Mouse (Mus musculus) intestine, embryonic 15.5 days (tissue): ENCODE measurements around the gene Syt7. TPM values are rescaled to one million over a fixed set of nuclear protein-coding genes. Genes with fewer than 3 reads are reported as not detected.

Experiments used
- ATAC-seq: fragments of 200-750 bp; cut with Nextera tagmentation; 2 replicates; pipeline ENCODE4 v1.8.0; 2017; ENCODE audit warnings: moderate TSS enrichment, moderate library complexity
- H3K27ac ChIP-seq: fragments of 300-500 bp; sonication (generic); 2 replicates; pipeline ENCODE4 v1.5.1; 2015; ENCODE audit warnings: mild to moderate bottlenecking, inconsistent platforms
- H3K27me3 ChIP-seq: fragments of 300-500 bp; sonication (generic); replicated peaks from 2 replicates; pipeline ENCODE4 v1.6.1; 2015; ENCODE audit warnings: inconsistent platforms
- H3K36me3 ChIP-seq: fragments of 300-500 bp; sonication (generic); 2 replicates; pipeline ENCODE4 v1.6.1; 2015; ENCODE audit warnings: inconsistent platforms
- H3K4me1 ChIP-seq: fragments of 300-500 bp; sonication (generic); replicated peaks from 2 replicates; pipeline ENCODE4 v1.6.1; 2015; ENCODE audit warnings: inconsistent platforms
- H3K4me2 ChIP-seq: fragments of 300-500 bp; sonication (generic); replicated peaks from 2 replicates; pipeline ENCODE4 v1.6.1; 2015; ENCODE audit warnings: mild to moderate bottlenecking, inconsistent platforms
- H3K4me3 ChIP-seq: fragments of 300-500 bp; sonication (generic); replicated peaks from 2 replicates; pipeline ENCODE4 v1.5.1; 2015; ENCODE audit warnings: inconsistent platforms
- H3K9ac ChIP-seq: fragments of 300-500 bp; sonication (generic); 2 replicates; pipeline ENCODE4 v1.6.1; 2015; ENCODE audit warnings: inconsistent platforms
- H3K9me3 ChIP-seq: fragments of 300-500 bp; sonication (generic); 2 replicates; pipeline ENCODE4 v1.6.1; 2016; ENCODE audit warnings: inconsistent platforms
- WGBS: fragments of 180-500 bp; shearing (Covaris S2); methylation state at CpG from one replicate; pipeline ENCODE4 v1.1.7; 2015; 5-methylcytosine and 5-hydroxymethylcytosine counted together
- polyA plus RNA-seq: library from polyadenylated mRNA; unstranded; fragments of >200 nt; fragmentation: Nextera tagmentation; extraction: Ambion mirVana; gene quantifications from 2 replicates; pipeline ENCODE4 v1.2.1, GENCODE M21; 2015

The Syt7 gene
- polyA plus RNA-seq, 1 experiment from 2014 or later: 1.7 TPM

DNA sequence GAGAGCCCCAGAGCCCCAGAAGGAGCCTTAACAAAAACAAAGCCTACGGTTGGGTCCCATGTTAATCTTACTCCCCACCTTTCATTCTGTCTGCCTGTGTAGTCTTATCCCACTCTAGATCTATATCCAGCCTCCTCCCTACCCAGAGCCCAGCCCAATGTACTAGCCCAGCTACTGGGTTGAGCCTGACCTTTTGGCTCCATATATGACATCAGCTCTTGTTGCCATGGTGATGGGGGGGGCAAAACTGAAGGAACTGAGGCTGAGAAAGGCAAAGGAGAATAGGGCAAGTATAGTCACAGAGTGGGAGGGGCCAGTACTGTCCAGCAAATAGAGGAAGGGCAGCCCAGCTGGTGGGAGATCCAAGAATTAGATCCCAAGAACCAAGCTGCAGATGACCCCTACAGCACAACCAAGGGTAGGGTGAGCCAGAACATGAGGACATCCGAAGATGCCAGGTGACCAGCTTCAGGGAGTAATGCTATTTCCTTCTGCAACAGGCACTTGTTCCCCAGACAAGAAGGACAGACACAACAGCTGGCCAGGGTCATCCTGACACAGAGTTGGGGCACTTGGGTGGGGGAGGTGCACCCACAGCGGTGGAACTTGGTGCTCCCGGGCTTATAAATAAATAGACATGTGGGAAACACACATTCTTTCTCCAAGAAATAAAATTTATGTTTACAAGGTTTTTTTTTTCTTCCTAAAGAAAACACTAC, 66.0 kb downstream of the Syt7 start:
- no peaks in the 10 kb centered on the region for H3K36me3 ChIP-seq
- no peak overlapping the region for H3K4me2 ChIP-seq
- H3K27ac ChIP-seq: no peak overlapping the region
- H3K4me3 ChIP-seq: no peak overlapping the region
- no peak overlapping the region for H3K9ac ChIP-seq
- H3K9me3 ChIP-seq: no peaks in the 10 kb centered on the region
- 52% methylated on average over 4 of the region's 4 CpGs for WGBS
- H3K27me3 ChIP-seq: peaks cover 68% of the 10 kb centered on the region
- no peak for ATAC-seq
- H3K4me1 ChIP-seq: peaks cover 20% of the 10 kb centered on the region

DNA sequence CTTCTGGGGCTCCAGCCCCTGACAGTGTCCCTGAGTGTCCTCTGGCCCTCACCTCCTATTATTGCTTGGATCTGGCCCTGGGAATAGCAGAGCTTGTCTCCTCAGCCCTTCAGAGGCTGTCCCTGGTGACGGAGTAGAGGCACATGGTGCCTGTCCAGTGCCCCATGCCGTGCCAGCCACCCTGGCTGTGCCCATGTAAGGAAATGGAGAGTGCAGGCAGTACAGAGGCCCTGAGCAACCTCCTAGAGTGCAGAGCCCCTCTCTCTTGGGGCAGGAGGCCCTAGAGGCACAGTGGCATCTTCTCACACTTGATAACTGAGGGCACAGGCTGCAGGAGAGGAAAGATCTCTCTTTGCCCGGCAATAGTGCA, 66.5 kb downstream of the Syt7 start:
- no peak overlapping the region for H3K4me3 ChIP-seq

DNA sequence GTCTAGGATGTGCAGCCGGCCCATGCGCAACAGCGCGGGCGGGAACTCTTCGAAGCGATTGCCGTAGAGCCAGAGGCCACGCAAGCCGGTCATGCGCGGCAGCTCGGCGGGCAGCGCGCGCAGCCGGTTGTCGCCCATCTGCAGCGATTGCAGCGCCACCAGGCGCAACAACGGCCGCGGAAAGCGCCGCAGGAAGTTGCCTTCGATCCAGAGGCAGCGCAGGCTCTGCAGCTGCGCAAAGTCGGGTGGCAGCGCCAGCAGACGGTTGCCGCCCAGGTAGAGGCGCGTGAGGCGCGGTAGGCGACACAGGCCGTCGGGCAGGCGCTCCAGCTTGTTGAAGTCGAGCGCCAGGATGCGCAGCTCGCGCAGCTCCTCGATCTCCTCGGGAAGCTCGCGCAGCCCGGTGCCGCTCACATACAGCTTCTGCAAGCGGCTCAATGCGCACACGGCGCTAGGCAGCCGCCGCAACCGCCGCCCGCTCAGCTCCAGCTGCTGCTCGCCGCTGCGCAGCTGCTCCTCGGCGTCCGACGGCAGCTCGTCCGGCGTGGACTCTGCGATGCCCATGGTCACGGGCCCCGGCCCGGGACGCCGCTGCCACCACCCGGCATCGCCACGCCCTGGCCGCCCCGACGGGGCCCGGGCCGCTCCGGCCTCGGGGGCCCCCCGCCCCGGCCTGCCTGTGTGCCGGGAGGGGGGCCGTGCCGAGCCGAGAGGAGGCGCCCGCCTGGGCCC, 68.0 kb downstream of the Syt7 start, which contains the start of gene Lrrc10b:
Gene Lrrc10b (minus strand): TSS at position 722 of the 732 bp plus-strand sequence.
- Histone ChIP-seq H3K4me2 (peak within 1 kb of the TSS; percentile 96), H3K9ac (peak within 1 kb of the TSS; percentile 41), H3K9me3 (no peaks in the 10 kb centered on the region), H3K27ac (no peak within 1 kb of the TSS), H3K36me3 (no peaks in the 10 kb centered on the region), H3K27me3 (peaks cover 85% of the 10 kb centered on the region), H3K4me1 (peaks cover 20% of the 10 kb centered on the region), H3K4me3 (peak within 1 kb of the TSS; percentile 56)
- WGBS: under 1% methylated on average over 88 of the region's 96 CpGs
- ATAC-seq: peak; percentile 73

More for the DNA sequence above, 66.5 kb downstream of the Syt7 start:
- ATAC-seq: no peak
- H3K27ac ChIP-seq: no peak overlapping the region
- no peak overlapping the region for H3K4me2 ChIP-seq
- no peaks in the 10 kb centered on the region for H3K36me3 ChIP-seq
- no peak overlapping the region for H3K9ac ChIP-seq
- 69% methylated on average over 3 of the region's 3 CpGs for WGBS
- peaks cover 72% of the 10 kb centered on the region for H3K27me3 ChIP-seq
- peaks cover 20% of the 10 kb centered on the region for H3K4me1 ChIP-seq
- no peaks in the 10 kb centered on the region for H3K9me3 ChIP-seq

DNA sequence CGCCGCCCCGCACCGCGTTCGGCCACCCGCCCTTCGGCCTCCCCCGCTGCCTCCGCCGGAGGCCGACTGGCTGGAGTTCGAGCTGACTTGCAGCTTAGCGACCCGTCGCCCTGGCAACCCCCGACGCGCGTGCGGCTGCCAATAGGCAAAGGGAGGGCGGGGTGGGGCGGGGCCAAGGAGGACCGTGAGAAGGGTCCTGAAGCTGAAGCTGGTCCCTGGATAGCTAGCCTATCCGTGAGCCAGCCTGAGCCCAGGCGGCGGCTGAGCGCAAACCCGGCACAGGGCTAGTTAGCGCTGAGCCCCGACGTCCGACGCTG, 68.6 kb downstream of the Syt7 start:
- H3K4me2 ChIP-seq: peak overlapping the region; percentile 96
- peak overlapping the region; percentile 41 for H3K9ac ChIP-seq
- peak; percentile 86 for ATAC-seq
- WGBS: under 1% methylated on average over 25 of the region's 34 CpGs
- no peaks in the 10 kb centered on the region for H3K9me3 ChIP-seq
- H3K4me1 ChIP-seq: peaks cover 20% of the 10 kb centered on the region
- H3K4me3 ChIP-seq: peak overlapping the region; percentile 56
- no peaks in the 10 kb centered on the region for H3K36me3 ChIP-seq
- H3K27me3 ChIP-seq: peaks cover 86% of the 10 kb centered on the region
- no peak overlapping the region for H3K27ac ChIP-seq

DNA sequence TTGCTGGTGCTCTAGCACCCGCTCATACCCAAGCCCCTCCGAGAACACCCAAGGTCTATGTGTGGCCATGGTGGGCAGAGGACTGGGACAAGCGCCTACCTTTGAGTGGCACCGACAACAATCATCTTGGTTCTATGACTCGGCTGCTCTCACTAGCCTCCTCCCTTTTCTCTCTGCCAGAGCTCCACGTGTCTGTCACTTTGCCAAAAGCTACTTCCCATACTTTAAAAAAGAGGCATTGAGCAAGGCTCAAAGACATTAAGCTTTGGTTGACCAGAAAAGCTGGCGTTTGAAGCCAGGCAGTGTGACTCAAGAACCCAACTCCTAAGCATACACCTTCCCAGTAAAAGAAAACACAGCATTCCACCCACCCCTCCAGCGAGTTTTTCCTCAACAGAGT, 69.2 kb downstream of the Syt7 start:
- Histone ChIP-seq H3K27ac (no peak overlapping the region), H3K4me2 (peak overlapping the region; percentile 96), H3K9me3 (no peaks in the 10 kb centered on the region), H3K9ac (no peak overlapping the region), H3K36me3 (no peaks in the 10 kb centered on the region), H3K27me3 (peaks cover 82% of the 10 kb centered on the region), H3K4me3 (peak overlapping the region; percentile 56), H3K4me1 (peaks cover 20% of the 10 kb centered on the region)
- no peak for ATAC-seq
- WGBS: 19% methylated on average over 8 of the region's 8 CpGs

DNA sequence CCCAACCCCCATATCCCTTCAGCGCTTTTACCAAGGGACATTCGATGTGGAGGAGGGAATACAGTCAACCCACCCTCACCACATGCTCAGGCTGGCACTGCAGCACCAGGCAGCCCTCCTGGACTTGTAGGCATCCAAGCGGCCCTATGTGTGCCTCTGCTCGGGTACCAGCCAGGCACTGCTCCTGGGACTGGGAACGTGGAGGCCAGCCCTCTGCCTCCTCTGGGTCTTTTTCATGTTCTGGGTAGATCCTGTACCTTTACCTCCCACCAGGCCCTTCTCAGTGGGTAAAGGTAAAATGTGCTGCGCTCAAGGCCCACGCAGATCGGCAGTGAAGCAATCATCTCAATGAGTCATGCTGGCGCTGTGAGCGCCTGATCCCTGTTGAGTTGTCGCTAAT, 71.0 kb downstream of the Syt7 start:
- H3K27me3 ChIP-seq: peaks cover 69% of the 10 kb centered on the region
- no peak for ATAC-seq
- 59% methylated on average over 11 of the region's 11 CpGs for WGBS

DNA sequence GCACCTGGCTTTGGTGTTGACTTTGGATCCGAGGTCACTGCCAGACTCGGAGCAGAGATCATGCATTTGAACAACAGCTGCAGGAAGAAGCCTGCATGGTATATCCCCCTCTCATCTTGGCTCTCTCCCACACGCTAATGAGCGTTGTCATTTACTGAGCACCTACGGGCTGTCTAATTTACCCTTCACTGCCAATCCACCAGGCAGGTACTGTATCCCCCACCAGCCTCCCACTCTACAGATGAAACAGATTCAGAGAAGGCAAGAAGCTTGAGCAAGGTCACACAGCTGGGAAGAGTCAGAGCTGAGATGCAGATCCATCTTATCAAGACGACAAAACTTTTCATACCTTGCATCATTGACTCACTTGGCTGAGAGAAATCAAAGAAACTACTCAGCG, 72.7 kb downstream of the Syt7 start:
- no peak overlapping the region for H3K4me2 ChIP-seq
- ATAC-seq: no peak
- peaks cover 52% of the 10 kb centered on the region for H3K27me3 ChIP-seq
- WGBS: 39% methylated on average over 7 of the region's 7 CpGs
- peaks cover 16% of the 10 kb centered on the region for H3K4me1 ChIP-seq
- H3K27ac ChIP-seq: no peak overlapping the region
- H3K36me3 ChIP-seq: no peaks in the 10 kb centered on the region
- no peaks in the 10 kb centered on the region for H3K9me3 ChIP-seq
- H3K4me3 ChIP-seq: no peak overlapping the region
- no peak overlapping the region for H3K9ac ChIP-seq

More for the DNA sequence above, 71.0 kb downstream of the Syt7 start:
- Histone ChIP-seq H3K4me3 (no peak overlapping the region), H3K4me2 (no peak overlapping the region), H3K4me1 (peaks cover 20% of the 10 kb centered on the region), H3K36me3 (no peaks in the 10 kb centered on the region), H3K27ac (no peak overlapping the region), H3K9ac (no peak overlapping the region), H3K9me3 (no peaks in the 10 kb centered on the region)

DNA sequence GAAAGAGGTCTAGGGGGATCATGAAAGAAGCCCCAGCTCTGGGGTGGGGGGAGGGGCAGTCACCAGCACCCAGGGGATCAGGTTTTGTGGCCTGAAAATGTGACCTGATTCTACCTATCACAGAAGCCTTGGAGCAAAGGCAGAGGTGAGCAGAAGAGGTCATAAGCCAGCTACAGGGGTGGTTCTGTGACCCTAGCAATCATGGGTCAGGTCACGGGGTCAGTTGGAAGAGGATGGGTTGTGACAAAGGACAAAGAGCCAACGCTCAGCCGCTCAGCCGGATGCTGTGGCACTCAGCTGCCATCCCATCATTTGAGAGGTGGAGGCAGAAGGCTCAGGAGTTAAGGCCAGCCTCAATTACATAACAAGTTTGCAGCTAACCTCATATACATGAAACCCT, 75.5 kb downstream of the Syt7 start:
- Histone ChIP-seq H3K27ac (no peak overlapping the region), H3K4me3 (no peak overlapping the region), H3K27me3 (peaks cover 26% of the 10 kb centered on the region), H3K9me3 (no peaks in the 10 kb centered on the region), H3K9ac (no peak overlapping the region), H3K4me2 (no peak overlapping the region), H3K4me1 (peaks cover 5% of the 10 kb centered on the region; the same call in 1 of the 2 replicates), H3K36me3 (no peaks in the 10 kb centered on the region)
- WGBS: 31% methylated on average over 4 of the region's 4 CpGs
- no peak for ATAC-seq

DNA sequence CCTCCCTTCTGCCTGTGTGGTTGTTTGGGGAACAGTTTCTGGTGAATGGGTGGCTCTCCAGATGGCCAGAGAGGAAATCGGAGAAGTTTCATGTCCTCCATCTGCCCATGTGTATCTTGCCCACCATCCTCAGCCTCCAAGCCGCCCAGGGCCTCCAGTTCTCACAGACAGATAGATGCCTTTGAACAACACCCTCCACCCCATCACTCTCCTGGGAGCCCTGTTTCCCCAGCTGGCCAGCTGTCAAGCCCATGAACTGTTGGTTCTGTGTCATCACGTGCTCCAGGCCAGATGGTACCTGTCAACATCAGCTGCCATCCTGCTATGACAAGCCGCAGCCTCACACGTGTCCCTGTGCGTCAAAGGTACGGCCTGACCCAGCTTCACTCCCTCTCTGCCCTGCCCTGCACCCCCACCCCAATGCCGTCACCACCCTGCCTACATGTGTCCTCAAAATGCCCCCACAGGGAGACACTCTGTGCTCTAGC, 80.3 kb downstream of the Syt7 start:
- no peak overlapping the region for H3K27ac ChIP-seq
- WGBS: 41% methylated on average over 8 of the region's 8 CpGs
- H3K4me1 ChIP-seq: 0 out of 2 replicates have a peak, but pooled peaks cover 5% of the 10 kb centered on the region
- no peaks in the 10 kb centered on the region for H3K36me3 ChIP-seq
- no peak overlapping the region for H3K4me3 ChIP-seq
- no peak overlapping the region for H3K4me2 ChIP-seq
- no peaks in the 10 kb centered on the region for H3K9me3 ChIP-seq
- no peak overlapping the region for H3K9ac ChIP-seq
- 0 out of 2 replicates have a peak, but pooled peaks cover 4% of the 10 kb centered on the region for H3K27me3 ChIP-seq
- ATAC-seq: peak; percentile 23; the same call in 1 of the 2 replicates

DNA sequence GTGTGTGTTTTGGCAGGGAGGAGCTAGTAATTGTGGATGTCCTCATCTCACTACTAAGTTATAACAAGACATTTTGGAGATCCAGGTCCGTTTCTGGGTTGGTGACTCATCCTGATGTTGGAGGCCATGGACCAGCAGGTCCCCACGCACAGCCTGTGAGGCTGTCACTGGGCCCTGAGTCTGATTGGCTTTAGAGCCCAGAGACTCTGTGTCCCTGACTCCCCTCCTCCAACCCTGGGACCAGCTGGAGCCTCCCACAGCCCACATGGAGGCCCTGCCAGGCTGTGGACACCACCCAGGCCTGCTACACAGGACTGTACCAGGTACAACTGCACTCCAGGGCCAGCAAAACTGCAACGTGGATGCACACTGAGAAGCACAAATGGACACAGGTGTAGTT, 84.1 kb downstream of the Syt7 start:
- H3K4me1 ChIP-seq: 0 out of 2 replicates have a peak, but pooled peaks cover 5% of the 10 kb centered on the region
- ATAC-seq: no peak
- H3K4me2 ChIP-seq: no peak overlapping the region
- H3K4me3 ChIP-seq: no peak overlapping the region
- 0 out of 2 replicates have a peak, but pooled peaks cover 4% of the 10 kb centered on the region for H3K27me3 ChIP-seq
- no peaks in the 10 kb centered on the region for H3K9me3 ChIP-seq
- H3K27ac ChIP-seq: no peak overlapping the region
- H3K36me3 ChIP-seq: no peaks in the 10 kb centered on the region
- 79% methylated on average over 3 of the region's 3 CpGs for WGBS
- no peak overlapping the region for H3K9ac ChIP-seq

DNA sequence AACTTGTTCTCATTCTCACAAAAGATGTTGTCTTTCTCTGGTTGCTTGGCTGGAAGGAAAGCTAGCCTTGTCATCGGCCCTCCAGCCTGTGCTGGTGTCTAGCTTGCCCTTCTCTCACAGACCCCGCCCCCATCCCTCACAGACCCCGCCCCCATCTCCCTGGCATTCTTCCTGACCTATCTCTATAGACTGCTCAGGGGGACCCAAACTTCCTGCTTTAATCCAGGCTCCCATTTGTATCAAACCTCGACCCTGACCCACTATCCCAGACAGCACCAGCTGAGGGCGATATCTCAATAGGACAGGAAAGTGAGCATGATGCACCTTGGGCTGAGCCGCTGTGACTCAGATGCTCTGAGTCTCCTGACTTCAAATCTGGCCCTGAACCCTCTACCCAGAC, 84.9 kb downstream of the Syt7 start:
- 21% methylated on average over 6 of the region's 6 CpGs for WGBS
- Histone ChIP-seq H3K9me3 (no peaks in the 10 kb centered on the region), H3K9ac (no peak overlapping the region), H3K27ac (no peak overlapping the region), H3K4me1 (0 out of 2 replicates have a peak, but pooled peaks cover 5% of the 10 kb centered on the region), H3K4me3 (no peak overlapping the region), H3K27me3 (0 out of 2 replicates have a peak, but pooled peaks cover 4% of the 10 kb centered on the region), H3K4me2 (no peak overlapping the region), H3K36me3 (no peaks in the 10 kb centered on the region)
- no peak for ATAC-seq

DNA sequence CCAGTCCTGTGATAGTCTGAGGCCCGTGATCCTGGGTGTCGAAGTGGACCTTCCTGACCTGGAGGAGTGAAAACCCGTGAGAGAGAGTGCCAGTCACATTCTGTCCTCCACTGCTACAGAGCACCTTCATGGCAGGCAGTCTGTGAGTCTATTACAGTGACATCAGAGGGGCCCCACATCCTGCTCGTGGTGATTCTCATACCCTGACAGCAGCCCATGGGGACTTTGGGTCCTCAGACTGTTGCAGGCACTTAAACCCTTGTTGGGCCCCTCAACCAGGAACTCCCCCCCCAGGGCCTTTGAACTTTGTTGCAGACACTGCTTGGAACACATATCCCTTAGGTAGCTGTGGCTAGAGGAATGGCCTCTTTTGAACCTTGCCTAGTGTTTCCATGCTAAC, 90.7 kb downstream of the Syt7 start:
- peak; percentile 86 for ATAC-seq
- H3K4me3 ChIP-seq: no peak overlapping the region
- peaks cover 6% of the 10 kb centered on the region; the same call in 1 of the 2 replicates for H3K4me1 ChIP-seq
- no peaks in the 10 kb centered on the region for H3K27me3 ChIP-seq
- WGBS: 48% methylated on average over 4 of the region's 4 CpGs
- no peak overlapping the region for H3K27ac ChIP-seq
- H3K4me2 ChIP-seq: no peak overlapping the region
- no peaks in the 10 kb centered on the region for H3K9me3 ChIP-seq
- no peak overlapping the region for H3K9ac ChIP-seq
- H3K36me3 ChIP-seq: no peaks in the 10 kb centered on the region
